Mouse (Mus musculus): ENCODE data around the gene Mtmr4.
A peak's percentile ranks its signal among the peaks of the same experiment; 100 is the strongest.

The Mtmr4 gene

GRCm38 (mm10) chr11:87581933-87582710 is 9.8 kb upstream of the Mtmr4 start:
- peak; percentile 63 for DNase-seq

- DNase-seq = no peak
These were observed 8.5 kb upstream of the Mtmr4 start for GRCm38 (mm10) chr11:87583291-87584034.

DNA sequence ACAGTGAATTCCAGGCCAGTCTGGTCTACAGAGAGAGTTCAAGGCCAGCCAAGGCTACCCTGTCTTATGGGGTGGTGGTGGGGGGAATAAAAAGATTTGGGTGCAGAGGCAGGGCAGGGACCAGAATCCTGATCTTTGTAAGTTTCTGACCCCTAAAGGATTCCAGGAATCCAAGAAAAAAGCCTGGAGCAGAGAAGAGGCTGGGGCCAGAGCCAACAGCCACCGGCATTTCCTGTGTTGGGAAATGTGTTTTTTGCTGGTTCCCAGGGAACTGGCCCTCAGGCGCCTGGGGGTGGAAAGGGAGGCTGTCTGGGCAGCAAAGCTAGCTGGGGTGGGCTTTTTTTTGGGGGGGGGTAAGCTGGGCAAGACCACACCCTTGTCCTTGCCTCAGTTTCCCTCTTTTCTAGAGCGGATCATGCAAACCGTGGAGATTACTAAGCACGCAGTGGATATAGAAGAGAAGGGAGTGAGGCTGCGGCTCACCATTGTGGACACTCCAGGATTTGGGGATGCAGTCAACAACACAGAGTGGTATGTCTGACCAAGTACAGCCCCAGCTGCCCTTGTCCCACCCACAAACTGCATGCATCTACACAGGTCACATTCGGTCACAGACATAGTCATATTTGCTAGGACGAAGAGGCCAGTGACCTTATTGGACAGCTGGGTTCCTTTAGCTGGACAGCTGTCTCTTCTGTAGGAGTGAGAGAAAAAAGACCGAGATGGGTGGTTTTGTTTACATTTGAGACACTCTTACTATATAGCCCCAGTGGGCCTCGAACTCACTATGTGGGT is 7.1 kb upstream of the Mtmr4 start:
- peak; percentile 85 for DNase-seq

DNA sequence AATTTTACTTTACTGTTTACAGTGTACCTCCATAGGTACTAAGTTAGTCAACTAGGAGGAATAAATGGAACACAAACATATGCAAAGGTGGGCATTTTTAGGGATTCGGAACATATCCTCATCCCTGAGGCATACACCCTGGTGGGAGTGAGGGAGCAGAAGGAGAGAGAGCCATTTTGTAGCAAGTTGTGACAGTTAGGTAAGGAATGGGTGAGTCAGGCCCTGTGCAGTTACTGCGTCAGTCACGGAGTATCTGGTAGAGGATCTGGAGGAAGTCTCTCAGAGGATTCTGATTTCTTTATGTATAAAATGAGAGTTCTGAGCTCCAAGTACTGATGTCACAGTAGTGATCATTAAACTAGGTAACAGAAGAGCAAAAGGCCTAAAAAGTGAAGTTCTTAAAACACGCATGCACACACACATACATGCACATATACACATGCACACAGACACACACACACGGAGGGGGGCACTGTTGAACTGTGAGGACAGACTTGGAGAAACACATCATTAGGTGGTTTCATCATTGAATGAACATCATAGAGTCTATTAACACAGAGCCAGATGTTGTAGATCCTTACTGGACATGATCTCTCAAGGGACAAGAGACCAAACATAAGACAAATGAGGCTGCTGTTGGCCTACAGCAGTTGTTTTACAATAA is 4.6 kb upstream of the Mtmr4 start:
- no peak for DNase-seq

DNA sequence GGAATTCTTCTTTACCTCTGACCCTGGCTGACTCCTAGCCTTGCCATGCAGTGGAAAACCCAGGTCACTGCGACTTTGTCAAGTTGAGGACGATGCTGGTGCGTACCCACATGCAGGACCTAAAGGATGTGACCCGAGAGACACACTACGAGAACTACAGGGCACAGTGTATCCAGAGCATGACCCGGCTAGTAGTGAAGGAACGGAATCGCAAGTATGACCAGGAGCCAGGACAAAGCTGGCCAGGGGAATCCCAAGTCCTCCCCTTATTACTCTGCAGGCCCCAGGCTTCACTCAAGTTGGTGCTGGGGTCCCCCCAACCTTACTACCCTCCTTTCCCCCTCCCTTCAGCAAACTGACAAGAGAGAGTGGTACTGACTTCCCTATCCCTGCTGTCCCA is 2.4 kb upstream of the Mtmr4 start:
- no peak for DNase-seq

DNA sequence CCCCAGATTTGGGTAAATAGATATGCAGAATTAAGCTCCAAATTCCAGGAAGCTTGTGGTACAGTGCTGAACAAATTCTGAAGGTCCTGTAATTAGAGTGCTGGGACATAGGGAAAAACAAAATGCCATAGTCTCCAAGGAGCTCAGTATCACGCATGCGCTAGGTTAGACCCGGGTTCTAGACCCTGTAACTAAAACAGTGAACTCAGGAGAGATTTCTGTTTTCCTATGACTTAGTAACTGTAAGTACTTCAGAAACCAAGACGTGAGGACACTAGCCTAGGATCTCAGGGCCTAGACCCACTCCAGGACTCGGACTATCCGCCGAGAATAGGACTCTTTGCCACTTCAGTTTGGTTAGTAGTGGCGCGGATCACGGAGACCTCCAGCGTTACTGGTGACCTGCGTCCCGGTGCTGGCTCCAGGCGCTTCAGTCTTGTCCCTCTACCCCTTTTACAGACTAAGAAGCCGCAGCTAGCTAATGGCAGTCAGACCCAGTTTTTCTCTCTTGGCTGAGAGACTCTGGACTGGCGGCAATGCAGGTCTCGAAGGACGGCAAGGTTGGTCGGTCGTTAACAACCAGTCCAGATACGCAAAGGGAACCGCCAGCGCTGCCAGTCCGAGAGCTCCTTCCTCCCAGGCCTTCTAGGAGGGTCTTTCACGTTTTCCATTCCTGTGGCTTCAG is 979 bp upstream of the Mtmr4 start:
- DNase-seq = no peak

GRCm38 (mm10) chr11:87592354-87592695 is 363 bp downstream of the Mtmr4 start:
- DNase-seq = no peak

DNA sequence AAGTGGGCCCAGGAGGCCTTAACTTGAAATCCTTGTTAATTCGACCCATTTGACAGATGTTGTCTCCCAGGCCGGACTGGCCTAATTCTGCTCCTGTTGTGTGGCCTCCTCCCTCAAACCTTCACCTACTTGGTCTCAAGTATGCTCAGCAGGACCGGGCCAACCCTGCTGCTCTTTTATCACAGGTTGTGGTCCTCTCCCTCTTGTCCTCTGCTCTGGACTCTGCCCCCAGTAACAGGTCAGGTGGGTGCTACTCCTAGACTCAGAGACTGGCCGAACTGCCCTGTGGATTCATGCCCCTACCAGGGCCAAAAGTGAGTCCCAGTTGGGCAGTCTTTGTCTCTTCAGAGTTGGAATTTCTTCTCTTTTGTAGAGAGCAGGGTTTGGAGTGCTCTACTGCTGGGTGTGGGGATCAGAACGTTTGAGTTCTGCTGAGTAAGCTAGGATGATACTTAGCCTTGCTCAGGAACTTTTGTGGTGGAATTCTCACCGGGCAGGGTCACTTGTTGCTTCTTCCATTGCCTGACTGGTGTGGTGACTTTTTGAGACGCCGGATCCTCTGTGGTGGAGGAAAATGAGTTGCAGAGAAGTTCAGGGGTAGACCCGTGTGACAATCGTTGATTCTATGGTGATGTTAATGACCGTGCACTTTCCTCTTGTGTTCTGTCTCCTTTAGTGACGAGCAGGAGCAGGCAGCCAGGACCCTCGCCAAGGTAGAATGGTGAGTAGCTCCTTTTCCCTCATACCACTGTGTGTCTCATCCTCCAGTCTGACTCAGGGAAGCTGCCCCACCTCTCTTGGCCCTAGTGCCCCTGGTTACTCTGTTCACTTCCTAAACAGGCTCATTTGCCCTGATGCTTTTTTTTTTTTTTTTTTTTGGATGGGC is 994 bp downstream of the Mtmr4 start:
- no peak for DNase-seq

- DNase-seq = peak; percentile 93
These were observed 3.4 kb downstream of the Mtmr4 start for GRCm38 (mm10) chr11:87595327-87595841.

- no peak for DNase-seq
These were observed 4.0 kb downstream of the Mtmr4 start for GRCm38 (mm10) chr11:87595976-87596375.

DNA sequence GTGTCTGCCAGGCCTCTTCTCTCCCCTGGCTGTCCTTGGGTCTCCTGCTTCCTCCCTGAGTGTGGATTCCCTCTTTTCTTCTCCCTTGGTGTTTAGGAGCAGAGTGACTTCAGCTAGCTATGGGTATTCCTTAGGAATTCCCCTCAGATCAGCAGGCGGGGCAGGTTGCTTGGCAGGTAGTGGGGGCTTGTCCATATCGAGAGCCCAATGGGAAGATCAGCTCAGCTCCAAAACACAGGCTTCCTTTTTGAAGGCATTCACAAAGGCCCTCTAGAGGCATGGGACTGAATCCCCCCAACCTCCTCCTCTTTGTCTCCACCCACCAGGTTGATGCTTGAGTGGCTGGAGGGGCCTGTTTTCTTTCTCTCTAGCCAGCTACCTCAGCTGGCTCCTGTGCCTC is 4.5 kb downstream of the Mtmr4 start:
- DNase-seq = no peak

GRCm38 (mm10) chr11:87597061-87597460 is 5.1 kb downstream of the Mtmr4 start:
- no peak for DNase-seq

- no peak for DNase-seq
These were observed 7.6 kb downstream of the Mtmr4 start for GRCm38 (mm10) chr11:87599395-87600089.

DNA sequence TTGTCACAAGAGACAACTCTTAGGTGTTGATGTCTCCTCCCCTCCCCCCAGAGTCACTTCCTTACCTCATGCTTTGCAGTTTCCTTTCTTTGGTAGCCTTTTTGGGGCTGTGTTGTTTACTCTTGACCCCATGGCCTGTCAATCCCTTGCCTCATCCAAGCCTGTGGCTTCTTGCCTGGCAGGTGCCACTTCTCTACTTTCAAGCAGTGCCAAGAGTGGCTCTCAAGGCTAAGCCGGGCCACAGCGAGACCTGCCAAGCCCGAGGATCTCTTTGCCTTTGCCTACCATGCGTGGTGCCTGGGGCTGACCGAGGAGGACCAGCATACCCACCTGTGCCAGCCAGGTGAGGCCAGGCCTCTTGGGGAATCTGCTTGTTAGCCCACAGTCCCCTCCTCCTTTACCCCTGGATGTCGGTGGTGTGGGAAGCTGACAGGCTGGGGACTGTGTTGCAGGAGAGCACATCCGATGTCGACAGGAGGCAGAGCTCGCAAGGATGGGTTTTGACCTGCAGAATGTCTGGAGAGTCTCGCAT is 8.4 kb downstream of the Mtmr4 start:
- DNase-seq = no peak

- DNase-seq = no peak
These were observed 10.3 kb downstream of the Mtmr4 start for GRCm38 (mm10) chr11:87602234-87602633.

GRCm38 (mm10) chr11:87603571-87603970 is 11.6 kb downstream of the Mtmr4 start:
- no peak for DNase-seq

GRCm38 (mm10) chr11:87609264-87609663 is 17.3 kb downstream of the Mtmr4 start:
- no peak for DNase-seq

DNA sequence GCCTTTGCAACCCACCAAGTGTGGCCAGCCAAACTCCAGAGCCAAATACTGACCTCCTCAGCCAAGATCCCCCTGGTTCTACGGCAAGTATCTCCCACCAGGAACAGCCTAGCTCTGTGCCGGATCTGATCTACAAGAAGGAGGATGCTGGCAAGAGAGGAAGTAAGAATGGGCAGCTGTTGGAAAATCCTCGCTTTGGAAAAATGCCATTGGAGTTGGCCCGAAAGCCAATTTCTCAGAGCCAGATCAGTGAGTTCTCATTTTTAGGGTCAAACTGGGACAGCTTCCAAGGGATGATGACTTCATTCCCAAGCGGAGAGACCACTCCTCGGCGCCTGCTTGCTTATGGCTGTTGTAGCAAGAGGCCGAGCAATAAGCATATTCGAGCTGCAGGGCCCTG is 19.6 kb downstream of the Mtmr4 start:
- peak; percentile 47 for DNase-seq

DNA sequence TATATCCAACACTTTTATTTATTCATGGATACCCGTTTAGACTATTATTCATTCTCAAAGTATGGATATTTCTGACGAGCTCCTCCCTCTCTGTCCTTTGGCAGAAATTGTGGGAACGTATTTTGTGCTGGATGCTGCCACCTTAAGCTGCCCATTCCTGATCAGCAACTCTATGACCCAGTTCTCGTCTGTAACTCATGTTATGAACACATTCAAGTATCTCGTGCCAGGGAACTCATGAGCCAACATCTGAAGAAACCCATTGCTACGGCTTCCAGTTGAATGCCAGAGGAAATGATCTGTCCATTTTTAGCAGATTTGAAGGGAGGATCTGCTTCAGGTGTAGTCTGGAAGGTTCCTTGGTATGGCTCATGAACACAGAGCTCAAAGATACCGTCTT is 22.0 kb downstream of the Mtmr4 start:
- DNase-seq = no peak

DNA sequence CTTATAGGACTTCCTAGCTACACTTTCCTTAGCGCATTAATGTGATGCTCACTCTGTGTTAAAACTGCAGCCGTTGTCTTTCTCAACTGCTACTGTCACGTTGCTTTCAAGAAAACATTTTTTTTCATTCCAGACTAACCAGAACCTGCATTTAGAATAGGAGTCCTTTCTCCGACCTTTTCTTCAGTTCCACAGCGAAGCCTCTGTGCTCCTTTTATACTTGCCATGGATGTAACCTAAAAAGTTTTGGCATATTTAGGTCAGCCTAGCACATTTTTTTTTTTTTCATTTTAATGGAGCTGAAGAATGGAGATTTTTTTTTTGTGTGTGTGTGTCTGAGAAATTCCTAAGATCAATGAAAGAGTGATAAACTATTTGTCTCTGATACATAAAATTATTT is 23.6 kb downstream of the Mtmr4 start:
- no peak for DNase-seq

Data from lung, postnatal 10 days (tissue).